Mouse (Mus musculus): Measurements from ENCODE around the gene Hist1h4j.

DNA sequence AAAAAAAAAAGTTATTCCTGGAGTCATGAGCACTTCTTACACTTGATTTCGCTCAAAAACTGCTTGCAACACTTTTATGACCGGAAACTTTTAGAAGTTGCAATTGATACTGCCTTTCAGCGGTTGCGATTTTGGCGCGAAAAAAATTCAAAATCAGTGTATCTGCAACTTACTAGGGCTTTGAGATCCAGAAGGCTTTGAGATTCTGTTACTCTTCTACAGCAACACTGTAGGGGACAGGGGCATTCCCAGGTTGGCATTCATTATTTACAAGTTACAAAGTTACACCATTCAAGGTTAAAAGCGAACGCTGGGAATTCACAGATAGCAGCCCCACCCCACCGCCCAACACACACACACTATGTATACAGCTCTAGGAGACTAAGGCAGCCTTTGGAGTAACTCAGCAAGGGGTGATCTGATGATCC lies 48.9 kb downstream of the Hist1h4j start:
- TF ChIP-seq GATA1 (IDR thresholded peaks at IDR 0.05; ENCODE audit: borderline replicate concordance, low read length) (no peak), CTCF (IDR thresholded peaks at IDR 0.05; ENCODE audit: low read depth, low read length) (no peak), TAL1 (conservative IDR thresholded peaks at IDR 0.05; ENCODE audit: low read depth, low read length) (no peak)

Data from G1E (cell line).